Mouse (Mus musculus): ENCODE results near the gene Nxpe5.
A peak's percentile ranks its signal among the peaks of the same experiment; 100 is the strongest.
"Not testable (repeated sequence)": the region's sequence is repeated elsewhere in the genome, so short reads cannot be mapped to it uniquely, and the experiment has no call there.

Gene Nxpe5

DNA sequence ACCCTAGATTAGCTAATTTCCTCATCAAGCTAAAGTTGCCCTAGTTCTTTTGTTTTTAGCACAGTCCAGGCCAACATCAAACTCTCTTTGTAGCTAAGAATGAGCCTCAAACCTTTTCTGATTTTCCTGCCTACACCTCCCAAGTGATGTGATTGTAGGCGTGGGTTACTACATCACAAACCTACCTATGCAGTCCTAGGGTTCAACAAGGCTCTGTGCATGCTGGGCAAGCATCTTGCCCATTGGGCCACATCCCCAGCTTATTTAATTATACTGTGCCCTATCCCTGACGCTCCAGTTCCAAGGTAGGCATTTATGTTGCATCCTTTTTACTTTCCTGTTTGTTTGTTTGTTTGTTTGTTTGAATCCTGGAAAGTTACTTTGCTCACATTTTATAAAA lies at the start of gene Nxpe5:
TSS of gene Nxpe5 (plus strand) at position 199 of the 400 bp plus-strand sequence.
- DNase-seq (ENCODE audit: low spot score), result no peak

DNA sequence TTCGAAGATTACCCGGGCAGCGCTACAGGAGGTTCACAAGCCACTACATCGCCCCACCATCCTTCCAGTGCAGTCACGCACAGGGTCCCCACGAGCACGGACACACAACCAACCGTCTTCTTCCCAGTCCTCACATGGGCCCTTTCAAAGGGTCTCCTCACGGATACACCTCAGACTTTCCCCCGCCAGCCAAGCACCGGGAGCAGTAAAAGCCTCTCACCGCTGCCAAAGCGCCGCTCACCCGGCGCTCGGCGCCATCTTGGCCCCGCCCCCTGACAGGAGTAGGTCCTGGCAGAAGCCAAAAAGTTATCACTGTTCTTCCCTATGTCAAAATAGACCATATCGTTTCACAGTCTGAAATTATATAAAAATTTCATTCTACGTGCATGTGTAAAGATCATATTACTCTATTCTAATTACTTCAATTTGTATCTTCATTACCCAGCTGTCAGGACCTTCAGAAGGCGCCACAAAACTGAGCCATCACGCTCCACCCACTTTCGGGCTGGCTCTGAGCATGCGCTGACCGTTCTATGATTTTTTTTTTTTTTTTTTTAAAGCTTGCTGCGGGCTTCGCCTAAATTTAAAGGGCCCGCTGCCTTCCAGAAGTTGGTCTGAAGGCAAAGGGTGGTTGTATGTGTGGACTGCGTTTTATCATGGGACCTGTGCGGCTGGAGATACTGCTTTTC lies 38.6 kb upstream of the Nxpe5 start, which contains the start of the genes Taf6 and Cnpy4:
TSS of gene Taf6 (minus strand) at position 502 of the 689 bp plus-strand sequence.
TSS of gene Cnpy4 (plus strand) at position 536 of the 689 bp plus-strand sequence.
- DNase-seq (ENCODE audit: low spot score), result peak; percentile 91

GRCm38 (mm10) chr5:138187661-138188306 lies 37.9 kb upstream of the Nxpe5 start:
- peak; percentile 90 for DNase-seq (ENCODE audit: low spot score)

- DNase-seq (ENCODE audit: low spot score), result peak; percentile 94
Measured at GRCm38 (mm10) chr5:138193771-138194727, 31.6 kb upstream of the Nxpe5 start, which contains the start of gene Mblac1. Mblac1 (plus strand) TSS chr5:138194314.

DNA sequence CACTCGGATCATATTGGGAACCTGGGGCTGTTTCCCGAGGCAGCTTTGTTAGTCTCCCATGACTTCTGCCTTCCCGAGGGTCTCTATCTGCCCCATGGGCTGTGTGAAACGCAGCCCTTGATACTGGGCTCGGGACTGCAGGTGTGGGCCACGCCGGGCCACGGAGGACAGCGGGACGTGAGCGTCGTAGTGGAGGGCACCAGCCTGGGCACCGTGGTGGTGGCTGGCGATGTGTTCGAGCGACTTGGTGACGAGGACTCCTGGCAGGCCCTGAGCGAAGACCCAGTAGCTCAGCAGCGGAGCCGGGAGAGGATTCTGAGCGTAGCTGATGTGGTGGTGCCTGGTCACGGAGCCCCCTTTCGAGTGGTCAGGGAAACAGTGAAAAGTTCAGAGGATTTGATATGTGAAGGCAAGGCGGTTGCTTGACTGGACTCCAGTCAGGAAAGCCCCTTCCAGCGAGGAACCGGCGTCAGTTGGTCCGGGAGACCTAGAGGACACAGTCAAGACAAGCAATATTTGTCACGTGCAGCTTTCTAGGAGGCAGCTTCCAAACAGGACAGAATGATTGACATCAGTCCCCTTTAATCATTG lies 30.8 kb upstream of the Nxpe5 start:
- peak; percentile 65 for DNase-seq (ENCODE audit: low spot score)

GRCm38 (mm10) chr5:138195463-138195862 lies 30.2 kb upstream of the Nxpe5 start:
- DNase-seq (ENCODE audit: low spot score), result no peak

DNA sequence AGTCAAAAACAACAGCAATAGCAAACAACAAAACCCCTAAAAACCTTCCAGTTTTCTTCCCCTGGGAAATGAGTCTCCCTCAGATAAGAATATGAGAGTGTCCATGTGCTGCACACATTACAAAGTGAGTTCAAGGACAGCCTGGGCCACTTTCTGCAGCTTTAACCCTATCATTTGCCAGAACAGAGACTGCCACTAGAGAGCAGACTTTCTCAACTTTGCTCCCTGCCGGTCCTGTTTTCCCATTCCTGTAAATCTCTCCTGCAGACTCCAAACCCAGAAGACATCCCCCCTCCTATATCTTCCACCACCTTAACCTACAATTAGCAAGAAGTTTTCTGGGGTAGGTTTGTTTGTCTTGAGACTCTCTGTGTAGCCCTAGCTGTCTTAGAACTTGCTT lies 26.1 kb upstream of the Nxpe5 start:
- peak; percentile 28 for DNase-seq (ENCODE audit: low spot score)

GRCm38 (mm10) chr5:138202086-138202485 lies 23.6 kb upstream of the Nxpe5 start:
- DNase-seq (ENCODE audit: low spot score), result no peak

GRCm38 (mm10) chr5:138207253-138207652 lies 18.4 kb upstream of the Nxpe5 start:
- no peak for DNase-seq (ENCODE audit: low spot score)

GRCm38 (mm10) chr5:138207873-138208272 lies 17.8 kb upstream of the Nxpe5 start:
- DNase-seq (ENCODE audit: low spot score), result no peak

GRCm38 (mm10) chr5:138216632-138217031 lies 9.1 kb upstream of the Nxpe5 start:
- not testable (repeated sequence) for DNase-seq (ENCODE audit: low spot score)

- DNase-seq (ENCODE audit: low spot score), result no peak
Measured at GRCm38 (mm10) chr5:138219864-138220263, 5.8 kb upstream of the Nxpe5 start.

DNA sequence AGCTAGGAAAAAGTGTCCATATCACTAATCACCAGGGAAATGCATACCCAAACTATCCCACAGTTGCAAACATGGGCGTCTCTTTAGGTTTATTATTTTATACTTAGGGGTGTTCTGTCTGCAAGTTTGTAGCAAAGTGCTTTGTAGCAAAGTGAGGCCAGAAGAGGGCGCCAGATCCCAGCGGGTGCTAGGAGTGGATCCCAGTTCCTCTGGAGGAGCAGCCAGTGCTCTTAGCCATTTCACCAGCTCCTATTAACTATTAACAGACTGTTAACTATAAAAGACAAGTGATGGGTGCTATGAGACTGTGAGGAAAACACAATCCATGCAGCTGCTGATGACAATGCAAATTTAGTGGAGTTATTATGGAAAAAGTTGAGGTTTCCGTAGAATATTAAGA lies 3.6 kb upstream of the Nxpe5 start:
- peak; percentile 80 for DNase-seq (ENCODE audit: low spot score)

GRCm38 (mm10) chr5:138223287-138223686 lies 2.4 kb upstream of the Nxpe5 start:
- DNase-seq (ENCODE audit: low spot score), result no peak

- no peak for DNase-seq (ENCODE audit: low spot score)
Measured at GRCm38 (mm10) chr5:138226491-138226890, 793 bp downstream of the Nxpe5 start.

GRCm38 (mm10) chr5:138227367-138227766 lies 1.7 kb downstream of the Nxpe5 start:
- no peak for DNase-seq (ENCODE audit: low spot score)

DNA sequence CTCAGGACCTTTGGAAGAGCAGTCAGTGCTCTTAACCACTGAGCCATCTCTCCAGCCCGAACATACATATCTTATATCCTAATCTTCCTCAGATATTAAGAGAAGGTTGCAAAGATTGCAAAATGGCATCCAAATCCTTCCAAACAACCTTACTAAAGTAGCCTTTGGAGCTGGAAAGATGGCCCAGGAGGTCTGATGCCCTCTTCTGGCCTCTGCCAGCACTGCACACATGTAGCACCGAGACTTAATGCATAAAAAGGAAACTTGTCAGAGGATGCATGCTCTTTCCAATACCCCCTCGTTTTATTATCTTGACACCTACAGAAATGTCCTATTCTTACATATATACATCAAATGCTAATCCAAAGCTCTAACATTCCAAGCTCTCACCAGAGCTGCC lies 2.3 kb downstream of the Nxpe5 start:
- peak; percentile 23 for DNase-seq (ENCODE audit: low spot score)

- DNase-seq (ENCODE audit: low spot score), result no peak
Measured at GRCm38 (mm10) chr5:138229511-138229910, 3.8 kb downstream of the Nxpe5 start.

GRCm38 (mm10) chr5:138233778-138234177 lies 8.1 kb downstream of the Nxpe5 start:
- DNase-seq (ENCODE audit: low spot score), result no peak

- DNase-seq (ENCODE audit: low spot score), result no peak
Measured at GRCm38 (mm10) chr5:138234224-138234623, 8.5 kb downstream of the Nxpe5 start.

- no peak for DNase-seq (ENCODE audit: low spot score)
Measured at GRCm38 (mm10) chr5:138241511-138241910, 15.8 kb downstream of the Nxpe5 start.

DNA sequence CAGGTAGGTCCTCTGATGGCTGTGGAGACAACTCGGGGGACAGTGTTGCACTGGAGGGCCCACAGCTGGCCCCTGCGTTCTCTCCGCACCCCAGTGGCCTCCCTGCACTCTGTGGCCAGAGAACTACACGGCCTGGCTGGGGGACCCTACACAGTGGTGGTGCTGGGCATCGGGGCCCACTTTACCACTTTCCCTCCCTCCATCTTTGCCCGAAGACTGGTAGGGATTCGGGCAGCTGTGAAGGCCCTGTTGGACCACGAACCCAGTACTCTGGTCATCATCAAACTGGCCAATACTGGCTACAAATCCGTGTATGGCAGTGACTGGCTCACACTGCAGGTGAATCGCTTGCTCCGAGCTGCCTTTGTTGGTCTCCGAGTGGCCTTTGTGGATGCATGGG lies 25.4 kb downstream of the Nxpe5 start:
- no peak for DNase-seq (ENCODE audit: low spot score)

All from embryo, embryonic 10.5 days (tissue).